Mouse (Mus musculus) heart, postnatal 0 days (tissue): ENCODE measurements around the gene Rplp2.

ENCODE experiments used
- CTCF ChIP-seq: IDR thresholded peaks from 2 replicates; pipeline ENCODE4 v1.5.1; 2016; ENCODE audit warnings: antibody characterized with exemption, control low read depth, low read depth
- EP300 ChIP-seq: IDR thresholded peaks from 2 replicates; pipeline ENCODE4 v1.6.1; 2016; ENCODE audit warnings: antibody characterized with exemption, low read depth

- TF ChIP-seq EP300 = no peak
- TF ChIP-seq CTCF = peak; percentile 81
These were observed 43.9 kb upstream of the Rplp2 start for GRCm38 (mm10) chr7:141403305-141403704.
